In genomic region chr10:128424604-128425003, GRCm38 (mm10) we compare ENCODE assay signal across 14 mouse cellular contexts. TPM values are rescaled to one million over a fixed set of nuclear protein-coding genes. Genes with fewer than 3 reads are reported as not detected.
A peak's percentile ranks its signal among the peaks of the same experiment; 100 is the strongest.
DNase-seq lines count a peak whose midpoint lies in the region; ATAC-seq and TF ChIP-seq lines count a peak whose summit lies in the region.
"Had no signal": no experiment of that assay in that cellular context is flagged by ENCODE, and none has a peak within 500 bp of the region (broad histone marks: within the 10 kb centered on the region; RNA-seq: fewer than 3 reads in every experiment).

No protein-coding gene starts in this region.

- DNase-seq in intestine, embryonic 14.5 days (ENCODE audit: low spot score): no peak
- DNase-seq in B cell, adult 2 months: peak; percentile 57
- DNase-seq in layer of hippocampus, postnatal 14 days (ENCODE audit: low spot score in 2 of 2): no peak
- no peak for DNase-seq in forebrain, postnatal 0 days
- DNase-seq in testis, postnatal 10 days (ENCODE audit: low spot score): no peak
- DNase-seq: adrenal gland, postnatal 36 days; cerebellum, adult 9-10 months; gastrocnemius, postnatal 25 days had no signal

- TF ChIP-seq CTCF in intestine, postnatal 0 days (IDR thresholded peaks at IDR 0.05; ENCODE audit: low read depth): no peak
- TF ChIP-seq CTCF in forebrain, postnatal 0 days (IDR thresholded peaks at IDR 0.05; ENCODE audit: low read depth): no peak

- no peak overlapping the region for H3K9ac ChIP-seq in intestine, embryonic 14.5 days (ENCODE audit: low read length)
- H3K9ac ChIP-seq in intestine, postnatal 0 days (ENCODE audit: low read depth, low read length): no peak overlapping the region
- H3K9ac ChIP-seq in forebrain, postnatal 0 days: no peak overlapping the region
- H3K9ac ChIP-seq: neural tube, embryonic 15.5 days; stomach, embryonic 15.5 days had no signal

- H3K36me3 ChIP-seq in intestine, embryonic 14.5 days (ENCODE audit: control insufficient read depth, insufficient read depth, low read length): peaks cover 72% of the 10 kb centered on the region
- peaks cover 60% of the 10 kb centered on the region for H3K36me3 ChIP-seq in intestine, postnatal 0 days (ENCODE audit: control insufficient read depth, insufficient read depth)
- H3K36me3 ChIP-seq in forebrain, postnatal 0 days (ENCODE audit: insufficient read depth): peaks cover 71% of the 10 kb centered on the region

- H3K4me1 ChIP-seq in intestine, embryonic 14.5 days (replicated peaks; ENCODE audit: control insufficient read depth, insufficient read depth, low read length): no peaks in the 10 kb centered on the region
- H3K4me1 ChIP-seq in intestine, postnatal 0 days (replicated peaks; ENCODE audit: control insufficient read depth, insufficient read depth, low read length): no peaks in the 10 kb centered on the region
- H3K4me1 ChIP-seq in forebrain, postnatal 0 days (ENCODE audit: insufficient read depth): no peaks in the 10 kb centered on the region
- H3K4me1 ChIP-seq: midbrain, embryonic 10.5 days; neural tube, embryonic 15.5 days; stomach, embryonic 15.5 days had no signal

- H3K4me2 ChIP-seq in intestine, embryonic 14.5 days (ENCODE audit: low read length): no peak overlapping the region
- H3K4me2 ChIP-seq in intestine, postnatal 0 days (replicated peaks; ENCODE audit: low read depth): no peak overlapping the region
- H3K4me2 ChIP-seq in forebrain, postnatal 0 days (ENCODE audit: low read depth): no peak overlapping the region
- H3K4me2 ChIP-seq: neural tube, embryonic 15.5 days; stomach, embryonic 15.5 days had no signal

- no peaks in the 10 kb centered on the region for H3K27me3 ChIP-seq in intestine, embryonic 14.5 days (replicated peaks; ENCODE audit: control insufficient read depth, insufficient read depth, low read length)
- H3K27me3 ChIP-seq in intestine, postnatal 0 days (replicated peaks; ENCODE audit: control insufficient read depth, insufficient read depth, low read length): no peaks in the 10 kb centered on the region
- no peaks in the 10 kb centered on the region for H3K27me3 ChIP-seq in forebrain, postnatal 0 days (ENCODE audit: insufficient read depth, low read length)
- H3K27me3 ChIP-seq: neural tube, embryonic 15.5 days; stomach, embryonic 15.5 days had no signal

- ATAC-seq in intestine, embryonic 14.5 days (replicated peaks; ENCODE audit: low FRiP score, low TSS enrichment, low read depth): no peak
- ATAC-seq in intestine, postnatal 0 days: no peak
- ATAC-seq in activated CD4-positive, CD25-positive, alpha-beta regulatory T cell, adult 4 months: peak; percentile 91
- peak; percentile 98 for ATAC-seq in megakaryocyte progenitor cell, adult 5-6 weeks (replicated peaks; ENCODE audit: poor library complexity)
- no peak for ATAC-seq in forebrain, postnatal 0 days

- H3K4me3 ChIP-seq in intestine, embryonic 14.5 days (ENCODE audit: low read depth, low read length): no peak overlapping the region
- H3K4me3 ChIP-seq in intestine, postnatal 0 days (ENCODE audit: low read depth, low read length): no peak overlapping the region
- no peak overlapping the region for H3K4me3 ChIP-seq in forebrain, postnatal 0 days (ENCODE audit: low read depth, low read length)
- H3K4me3 ChIP-seq: midbrain, embryonic 10.5 days; neural tube, embryonic 15.5 days; stomach, embryonic 15.5 days had no signal

- peak overlapping the region; percentile 27; the same call in 1 of the 2 replicates for H3K27ac ChIP-seq in intestine, embryonic 14.5 days (ENCODE audit: low read depth)
- no peak overlapping the region for H3K27ac ChIP-seq in intestine, postnatal 0 days (ENCODE audit: low read depth, low read length)
- no peak overlapping the region for H3K27ac ChIP-seq in forebrain, postnatal 0 days (ENCODE audit: low read depth, low read length)
- H3K27ac ChIP-seq: midbrain, embryonic 10.5 days; neural tube, embryonic 15.5 days; stomach, embryonic 15.5 days had no signal

- no peaks in the 10 kb centered on the region for H3K9me3 ChIP-seq in intestine, embryonic 14.5 days (ENCODE audit: control insufficient read depth, low read length)
- H3K9me3 ChIP-seq in intestine, postnatal 0 days (ENCODE audit: control insufficient read depth): no peaks in the 10 kb centered on the region
- no peaks in the 10 kb centered on the region for H3K9me3 ChIP-seq in forebrain, postnatal 0 days (ENCODE audit: low read length)
- H3K9me3 ChIP-seq: midbrain, embryonic 10.5 days; neural tube, embryonic 15.5 days; stomach, embryonic 15.5 days had no signal

- 25% methylated on average over 7 of the region's 7 CpGs for WGBS in intestine, embryonic 14.5 days
- WGBS in intestine, postnatal 0 days: 37% methylated on average over 7 of the region's 7 CpGs
- WGBS in forebrain, postnatal 0 days: 69% methylated on average over 7 of the region's 7 CpGs

RNA-seq across cellular contexts. Expression of gene Rnf41, which starts 13.1 kb away (rescaled TPM):
- 30.5 and 36.0 TPM in 2 replicates for polyA plus RNA-seq in intestine, embryonic 14.5 days (2014; fragmentation: Nextera tagmentation; extraction: Ambion mirVana)
- polyA plus RNA-seq in intestine, postnatal 0 days (2015; fragmentation: Nextera tagmentation; extraction: Ambion mirVana): 29.1 and 33.1 TPM in 2 replicates
- 10 to 100 TPM; 26.1 to 39.3 TPM for polyA plus RNA-seq in activated CD4-positive, CD25-positive, alpha-beta regulatory T cell, adult 4 months (2017; shearing (Covaris generic))
- 15.7 and 20.9 TPM in 2 replicates for total RNA-seq in megakaryocyte progenitor cell, adult 5-6 weeks (2015)
- total RNA-seq in megakaryocyte progenitor cell, adult 5-6 weeks (2017): 20.1 and 21.0 TPM in 2 replicates
- 10 to 100 TPM; 67.2 to 72.0 TPM for total RNA-seq in layer of hippocampus, postnatal 14 days (2021)
- 118 and 129 TPM in 2 replicates for total RNA-seq in forebrain, postnatal 0 days (2014; rRNA removed)
- polyA plus RNA-seq in forebrain, postnatal 0 days (2015; fragmentation: Nextera tagmentation; extraction: Ambion mirVana): 95.9 and 108 TPM in 2 replicates

RNA-seq across cellular contexts. Expression of gene Nabp2, which starts 13.3 kb away (rescaled TPM):
- 94.7 and 99.1 TPM in 2 replicates for polyA plus RNA-seq in intestine, embryonic 14.5 days (2014; fragmentation: Nextera tagmentation; extraction: Ambion mirVana)
- 79.2 and 82.5 TPM in 2 replicates for polyA plus RNA-seq in intestine, postnatal 0 days (2015; fragmentation: Nextera tagmentation; extraction: Ambion mirVana)
- 10 to 100 TPM; 75.0 to 81.0 TPM for polyA plus RNA-seq in activated CD4-positive, CD25-positive, alpha-beta regulatory T cell, adult 4 months (2017; shearing (Covaris generic))
- total RNA-seq in megakaryocyte progenitor cell, adult 5-6 weeks (2015): 79.4 and 105 TPM in 2 replicates
- total RNA-seq in megakaryocyte progenitor cell, adult 5-6 weeks (2017): 68.8 and 72.2 TPM in 2 replicates
- total RNA-seq in layer of hippocampus, postnatal 14 days (2021): 10 to 100 TPM; 94.5 TPM
- total RNA-seq in forebrain, postnatal 0 days (2014; rRNA removed): 82.2 and 90.1 TPM in 2 replicates
- 158 and 159 TPM in 2 replicates for polyA plus RNA-seq in forebrain, postnatal 0 days (2015; fragmentation: Nextera tagmentation; extraction: Ambion mirVana)

RNA-seq across cellular contexts. Expression of gene Slc39a5, which starts 23.6 kb away (rescaled TPM):
- 47.6 and 56.7 TPM in 2 replicates for polyA plus RNA-seq in intestine, embryonic 14.5 days (2014; fragmentation: Nextera tagmentation; extraction: Ambion mirVana)
- polyA plus RNA-seq in intestine, postnatal 0 days (2015; fragmentation: Nextera tagmentation; extraction: Ambion mirVana): 109 and 114 TPM in 2 replicates
- not detected for polyA plus RNA-seq in activated CD4-positive, CD25-positive, alpha-beta regulatory T cell, adult 4 months (2017; shearing (Covaris generic))
- not detected in 2 replicates for total RNA-seq in megakaryocyte progenitor cell, adult 5-6 weeks (2015)
- total RNA-seq in megakaryocyte progenitor cell, adult 5-6 weeks (2017): not detected in 2 replicates
- total RNA-seq in layer of hippocampus, postnatal 14 days (2021): under 1 TPM in 1 of 2 experiments, not detected in 1; 0.60 TPM
- total RNA-seq in forebrain, postnatal 0 days (2014; rRNA removed): 0.24 and 0.69 TPM in 2 replicates
- 0.10 and 0.42 TPM in 2 replicates for polyA plus RNA-seq in forebrain, postnatal 0 days (2015; fragmentation: Nextera tagmentation; extraction: Ambion mirVana)
- total RNA-seq: adrenal gland, postnatal 36 days; gastrocnemius, postnatal 25 days had no signal

RNA-seq across cellular contexts. Expression of gene Smarcc2, which starts 34.4 kb away (rescaled TPM):
- 71.9 and 82.2 TPM in 2 replicates for polyA plus RNA-seq in intestine, embryonic 14.5 days (2014; fragmentation: Nextera tagmentation; extraction: Ambion mirVana)
- polyA plus RNA-seq in intestine, postnatal 0 days (2015; fragmentation: Nextera tagmentation; extraction: Ambion mirVana): 31.1 and 31.6 TPM in 2 replicates
- 10 to 100 TPM; 53.8 to 54.8 TPM for polyA plus RNA-seq in activated CD4-positive, CD25-positive, alpha-beta regulatory T cell, adult 4 months (2017; shearing (Covaris generic))
- 70.4 and 74.5 TPM in 2 replicates for total RNA-seq in megakaryocyte progenitor cell, adult 5-6 weeks (2015)
- 52.8 and 66.9 TPM in 2 replicates for total RNA-seq in megakaryocyte progenitor cell, adult 5-6 weeks (2017)
- 100 to 1,000 TPM; 208 to 212 TPM for total RNA-seq in layer of hippocampus, postnatal 14 days (2021)
- total RNA-seq in forebrain, postnatal 0 days (2014; rRNA removed): 197 and 223 TPM in 2 replicates
- 117 and 134 TPM in 2 replicates for polyA plus RNA-seq in forebrain, postnatal 0 days (2015; fragmentation: Nextera tagmentation; extraction: Ambion mirVana)

RNA-seq across cellular contexts. Expression of gene Ankrd52, which starts 47.7 kb away (rescaled TPM):
- polyA plus RNA-seq in intestine, embryonic 14.5 days (2014; fragmentation: Nextera tagmentation; extraction: Ambion mirVana): 12.1 and 13.3 TPM in 2 replicates
- polyA plus RNA-seq in intestine, postnatal 0 days (2015; fragmentation: Nextera tagmentation; extraction: Ambion mirVana): 4.0 and 4.9 TPM in 2 replicates
- polyA plus RNA-seq in activated CD4-positive, CD25-positive, alpha-beta regulatory T cell, adult 4 months (2017; shearing (Covaris generic)): 1 to 10 TPM; 2.6 to 4.5 TPM
- total RNA-seq in megakaryocyte progenitor cell, adult 5-6 weeks (2015): 48.6 and 48.9 TPM in 2 replicates
- total RNA-seq in megakaryocyte progenitor cell, adult 5-6 weeks (2017): 9.0 and 11.6 TPM in 2 replicates
- 10 to 100 TPM; 83.6 to 86.7 TPM for total RNA-seq in layer of hippocampus, postnatal 14 days (2021)
- 22.3 and 32.6 TPM in 2 replicates for total RNA-seq in forebrain, postnatal 0 days (2014; rRNA removed)
- polyA plus RNA-seq in forebrain, postnatal 0 days (2015; fragmentation: Nextera tagmentation; extraction: Ambion mirVana): 4.7 and 7.7 TPM in 2 replicates

Comparison
In these comparisons a context has a peak if more than half of its experiments do, and no peak if none do; other contexts are left out.
1. ATAC-seq: peak in activated CD4-positive, CD25-positive, alpha-beta regulatory T cell, adult 4 months (single experiment) and megakaryocyte progenitor cell, adult 5-6 weeks (single experiment); none in intestine, embryonic 14.5 days (single experiment), intestine, postnatal 0 days (single experiment) and forebrain, postnatal 0 days (single experiment).
2. DNase-seq: peak in B cell, adult 2 months (2 of 2); none in intestine, embryonic 14.5 days (single experiment), layer of hippocampus, postnatal 14 days (0 of 2), forebrain, postnatal 0 days (single experiment) and testis, postnatal 10 days (single experiment).
3. RNA of gene Slc39a5, which starts 23.6 kb away (polyA plus RNA-seq): 109 to 114 TPM in intestine, postnatal 0 days and 47.6 to 56.7 TPM in intestine, embryonic 14.5 days; not detected in activated CD4-positive, CD25-positive, alpha-beta regulatory T cell, adult 4 months and 0.10 to 0.42 TPM in forebrain, postnatal 0 days; every median in the first group is over 10 times any median in the second.